Mouse (Mus musculus) erythroblast, embryonic 14.5 days (primary cell): ENCODE data around the gene Supt6.

Experiments
- GATA1 ChIP-seq: IDR thresholded peaks from 2 replicates; pipeline ENCODE4 v1.6.1; 2012; ENCODE audit warnings: low read length, inconsistent platforms, mixed read lengths
- TAL1 ChIP-seq: IDR thresholded peaks from 3 replicates; pipeline ENCODE4 v1.6.1; 2012; ENCODE audit warnings: low read length, inconsistent platforms, mixed read lengths

DNA sequence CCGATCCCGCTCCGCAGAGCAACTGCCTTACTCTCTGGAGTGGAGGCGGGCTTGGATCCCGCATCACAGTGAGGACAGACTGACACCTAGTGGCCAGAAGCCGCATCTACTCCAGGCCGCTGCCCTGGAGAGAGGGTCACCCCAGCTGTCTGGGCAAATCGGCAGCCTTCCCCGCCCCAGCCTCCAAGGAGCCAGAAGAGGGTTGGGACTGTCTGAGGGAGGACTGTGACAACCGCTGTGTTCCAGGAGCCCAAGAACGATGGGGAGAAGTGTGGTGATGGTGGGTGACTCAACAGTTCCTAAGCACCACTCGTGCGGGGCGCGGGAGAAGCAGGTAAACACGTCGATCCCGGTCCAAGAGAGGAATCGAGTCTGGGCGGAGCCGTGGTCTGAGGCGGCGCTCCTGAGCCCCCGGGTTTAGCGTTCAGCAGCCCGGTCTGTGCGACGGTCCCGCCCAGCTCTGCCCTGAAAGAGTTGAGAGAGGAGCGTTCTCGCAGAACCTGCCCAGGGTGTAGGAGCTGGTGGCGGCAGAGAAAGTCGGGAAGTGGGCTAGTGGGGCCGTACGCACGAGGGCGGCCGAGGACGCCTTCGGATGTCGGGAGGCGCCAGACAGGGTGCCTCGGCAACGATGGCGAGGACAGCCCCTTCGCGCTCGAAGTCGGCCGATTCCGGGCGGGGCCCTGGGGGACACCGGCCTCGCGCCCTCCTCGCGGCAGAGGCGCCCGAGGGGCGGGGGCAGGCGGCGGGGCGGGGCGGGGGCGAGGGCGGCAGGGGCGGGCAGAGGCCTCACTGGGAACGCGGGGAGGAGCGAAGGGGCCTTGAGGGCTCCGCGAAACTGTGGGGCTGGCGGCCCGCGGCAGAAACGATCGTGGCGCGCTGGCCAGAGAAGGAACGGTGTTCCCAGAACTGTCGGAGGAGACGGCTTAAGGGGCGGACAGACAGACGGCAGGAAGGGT lies 67.6 kb downstream of the Supt6 start:
- TF ChIP-seq TAL1 (no peak), GATA1 (no peak)
